Mouse (Mus musculus): ENCODE data around the gene Hs3st2.

Gene Hs3st2

DNA sequence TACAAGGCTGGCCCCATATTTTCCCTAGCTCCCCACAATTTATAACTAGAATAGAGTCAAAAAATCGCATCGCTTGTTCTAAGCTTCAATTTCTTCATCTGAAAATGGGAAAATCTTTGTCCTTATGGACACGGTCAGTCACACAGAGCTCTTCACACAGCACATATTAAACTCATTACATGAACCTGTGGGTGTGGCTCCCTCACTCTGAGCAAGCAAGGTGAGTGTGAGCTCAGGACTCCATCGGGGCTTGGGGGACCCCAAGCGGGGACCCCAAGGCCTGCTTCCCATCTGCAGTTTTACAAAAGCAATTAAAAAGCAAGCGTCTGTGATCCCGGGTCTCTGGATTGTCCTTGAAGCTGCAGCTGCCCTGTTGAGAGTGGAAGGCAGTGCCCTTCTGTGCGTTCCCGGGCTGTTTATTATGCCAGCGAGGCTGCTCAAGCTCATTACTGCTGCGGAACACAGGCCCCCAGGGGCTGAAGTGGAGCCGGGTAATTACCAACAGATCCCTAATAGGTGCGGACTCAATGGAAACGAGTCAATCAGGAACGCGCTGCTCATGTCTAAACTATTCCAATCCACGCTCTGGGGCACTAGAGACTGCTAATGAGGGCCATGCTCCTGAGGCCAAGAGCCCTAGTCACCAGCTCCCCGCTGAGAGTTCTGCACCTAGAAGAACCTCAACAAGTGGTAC lies 157.8 kb downstream of the Hs3st2 start:
- peak; percentile 31 to 40 for DNase-seq (ENCODE audit: low spot score in 2 of 2)
